Mouse (Mus musculus) cerebellum, adult 2 months (tissue): ENCODE results near the gene Tcf20. TPM values are rescaled to one million over a fixed set of nuclear protein-coding genes. Genes with fewer than 3 reads are reported as not detected.

Experiments used
- DNase-seq, 2 experiments: peaks; one replicate each; pipeline ENCODE4 v3.0.0; 2021
- H3K27ac ChIP-seq: fragments of 200-500 bp; 2 replicates; pipeline ENCODE4 v1.5.1; 2012; ENCODE audit warnings: low read length, control low read depth, inconsistent platforms; ENCODE audit not compliant: insufficient read depth
- H3K27me3 ChIP-seq: fragments of 200-500 bp; 2 replicates; pipeline ENCODE4 v1.6.1; 2012; ENCODE audit warnings: inconsistent platforms, mild to moderate bottlenecking, low read length, moderate library complexity; ENCODE audit not compliant: control insufficient read depth, insufficient read depth
- H3K4me1 ChIP-seq: fragments of 200-500 bp; 2 replicates; pipeline ENCODE4 v1.6.1; 2011; ENCODE audit warnings: low read length; ENCODE audit not compliant: control insufficient read depth, insufficient read depth
- H3K4me3 ChIP-seq: fragments of 200-500 bp; replicated peaks from 2 replicates; pipeline ENCODE3; 2011; ENCODE audit warnings: mild to moderate bottlenecking, low read depth, low read length, control low read depth; ENCODE audit not compliant: insufficient read depth
- CTCF ChIP-seq: fragments of 200-500 bp; IDR thresholded peaks from 2 replicates; pipeline ENCODE4 v1.5.1; 2011; ENCODE audit warnings: low read depth, mild to moderate bottlenecking, control low read depth, low read length, moderate library complexity, borderline replicate concordance; ENCODE audit not compliant: insufficient read depth
- POLR2A ChIP-seq: fragments of 200-500 bp; IDR thresholded peaks from 2 replicates; pipeline ENCODE4 v1.6.1; 2011; ENCODE audit warnings: low read length, control low read depth, borderline replicate concordance; ENCODE audit not compliant: insufficient read depth
- WGBS: fragments of 180-500 bp; shearing (Covaris S2); methylation state at CpG from one replicate; pipeline ENCODE4 v1.1.7; 2018; 5-methylcytosine and 5-hydroxymethylcytosine counted together
- polyA plus RNA-seq: library from polyadenylated mRNA; depleted of rRNA; stranded (reverse); fragments of >200 nt; gene quantifications from 2 replicates; pipeline ENCODE4 v1.2.3, GENCODE M21; 2012

Gene Tcf20
- polyA plus RNA-seq, 1 experiment, result 25.0 TPM

- no peaks in the 10 kb centered on the region for H3K27me3 ChIP-seq
- H3K4me1 ChIP-seq, result no peaks in the 10 kb centered on the region; the same call in none of the 2 replicates
- WGBS, result 83% methylated on average over 6 of the region's 6 CpGs
- no peak for DNase-seq
- TF ChIP-seq CTCF, result no peak
- no peak for TF ChIP-seq POLR2A
- no peak overlapping the region for H3K4me3 ChIP-seq
- no peak overlapping the region for H3K27ac ChIP-seq
These were observed 157.8 kb downstream of the Tcf20 start for GRCm38 (mm10) chr15:82829917-82830316.

- Histone ChIP-seq H3K27ac (no peak overlapping the region), H3K4me1 (no peaks in the 10 kb centered on the region; the same call in none of the 2 replicates), H3K4me3 (no peak overlapping the region), H3K27me3 (no peaks in the 10 kb centered on the region)
- DNase-seq, result no peak
- TF ChIP-seq POLR2A, result no peak
- no peak for TF ChIP-seq CTCF
These were observed 161.8 kb downstream of the Tcf20 start for GRCm38 (mm10) chr15:82825866-82826265.

- no peak for DNase-seq
- Histone ChIP-seq H3K27me3 (no peaks in the 10 kb centered on the region), H3K27ac (no peak overlapping the region), H3K4me3 (no peak overlapping the region), H3K4me1 (no peaks in the 10 kb centered on the region; the same call in 1 of the 2 replicates)
- 40% methylated on average over 4 of the region's 4 CpGs for WGBS
- TF ChIP-seq POLR2A, result no peak
- TF ChIP-seq CTCF, result no peak
These were observed 165.3 kb downstream of the Tcf20 start for GRCm38 (mm10) chr15:82822347-82822746.

GRCm38 (mm10) chr15:82821657-82822056 is 166.0 kb downstream of the Tcf20 start:
- WGBS, result 93% methylated on average over 1 of the region's 1 CpGs

GRCm38 (mm10) chr15:82815296-82815695 is 172.4 kb downstream of the Tcf20 start:
- DNase-seq, result no peak
- TF ChIP-seq CTCF (no peak), POLR2A (no peak)
- no peaks in the 10 kb centered on the region; the same call in 1 of the 2 replicates for H3K4me1 ChIP-seq
- no peak overlapping the region for H3K4me3 ChIP-seq
- WGBS, result 90% methylated on average over 4 of the region's 4 CpGs
- H3K27ac ChIP-seq, result no peak overlapping the region
- no peaks in the 10 kb centered on the region for H3K27me3 ChIP-seq

More at GRCm38 (mm10) chr15:82821657-82822056, 166.0 kb downstream of the Tcf20 start:
- H3K27ac ChIP-seq, result no peak overlapping the region
- no peak for TF ChIP-seq CTCF
- no peak for TF ChIP-seq POLR2A
- no peak overlapping the region for H3K4me3 ChIP-seq
- no peak for DNase-seq
- H3K27me3 ChIP-seq, result no peaks in the 10 kb centered on the region
- H3K4me1 ChIP-seq, result no peaks in the 10 kb centered on the region; the same call in 1 of the 2 replicates

- Histone ChIP-seq H3K4me1 (no peaks in the 10 kb centered on the region; the same call in 1 of the 2 replicates), H3K4me3 (no peak overlapping the region), H3K27ac (no peak overlapping the region), H3K27me3 (no peaks in the 10 kb centered on the region; the same call in 1 of the 2 replicates)
- TF ChIP-seq POLR2A (no peak), CTCF (peak; percentile 96)
- peak; percentile 35 to 66 for DNase-seq
- 64% methylated on average over 4 of the region's 4 CpGs for WGBS
These were observed 172.9 kb downstream of the Tcf20 start for GRCm38 (mm10) chr15:82814806-82815205.

- TF ChIP-seq POLR2A (no peak), CTCF (no peak)
- Histone ChIP-seq H3K4me1 (no peaks in the 10 kb centered on the region; the same call in 1 of the 2 replicates), H3K4me3 (no peak overlapping the region), H3K27me3 (no peaks in the 10 kb centered on the region; the same call in 1 of the 2 replicates), H3K27ac (no peak overlapping the region)
- 90% methylated on average over 7 of the region's 7 CpGs for WGBS
- no peak for DNase-seq
These were observed 173.4 kb downstream of the Tcf20 start for GRCm38 (mm10) chr15:82814321-82814720.

- no peak for DNase-seq
- Histone ChIP-seq H3K27ac (no peak overlapping the region), H3K27me3 (no peaks in the 10 kb centered on the region; the same call in 1 of the 2 replicates), H3K4me1 (no peaks in the 10 kb centered on the region; the same call in 1 of the 2 replicates), H3K4me3 (no peak overlapping the region)
- no peak for TF ChIP-seq CTCF
- TF ChIP-seq POLR2A, result no peak
- 94% methylated on average over 1 of the region's 1 CpGs for WGBS
These were observed 177.1 kb downstream of the Tcf20 start for GRCm38 (mm10) chr15:82810556-82810955.
